Mouse (Mus musculus) forebrain, postnatal 0 days (tissue): ENCODE data around the gene Pla2g4e. TPM values are rescaled to one million over a fixed set of nuclear protein-coding genes. Genes with fewer than 3 reads are reported as not detected.

ENCODE experiments used
- ATAC-seq: fragments of 200-750 bp; cut with Nextera tagmentation; 2 replicates; pipeline ENCODE4 v1.8.0; 2017; ENCODE audit warnings: mild to moderate bottlenecking, moderate library complexity
- DNase-seq: peaks from one replicate; pipeline ENCODE4 v3.0.0-alpha.2; 2015
- H3K27ac ChIP-seq: fragments of 300-500 bp; sonication (generic); 2 replicates; pipeline ENCODE4 v1.5.1; 2014; ENCODE audit warnings: low read depth, mild to moderate bottlenecking, antibody characterized with exemption, low read length, moderate library complexity, mixed read lengths
- H3K27me3 ChIP-seq: fragments of 300-500 bp; sonication (generic); 2 replicates; pipeline ENCODE4 v1.6.1; 2014; ENCODE audit warnings: mild to moderate bottlenecking, low read length, mixed read lengths; ENCODE audit not compliant: insufficient read depth
- H3K36me3 ChIP-seq: fragments of 300-500 bp; sonication (generic); 2 replicates; pipeline ENCODE4 v1.6.1; 2014; ENCODE audit warnings: mild to moderate bottlenecking, moderate library complexity; ENCODE audit not compliant: insufficient read depth
- H3K4me1 ChIP-seq: fragments of 300-500 bp; sonication (generic); 2 replicates; pipeline ENCODE4 v1.6.1; 2014; ENCODE audit warnings: antibody characterized with exemption; ENCODE audit not compliant: insufficient read depth
- H3K4me2 ChIP-seq: fragments of 300-500 bp; sonication (generic); 2 replicates; pipeline ENCODE4 v1.6.1; 2014; ENCODE audit warnings: low read depth, mild to moderate bottlenecking, moderate library complexity
- H3K4me3 ChIP-seq: fragments of 300-500 bp; sonication (generic); 2 replicates; pipeline ENCODE4 v1.5.1; 2014; ENCODE audit warnings: low read depth, low read length, mixed read lengths
- H3K9ac ChIP-seq: fragments of 300-500 bp; sonication (generic); 2 replicates; pipeline ENCODE4 v1.6.1; 2014; ENCODE audit warnings: mild to moderate bottlenecking
- H3K9me3 ChIP-seq: fragments of 300-500 bp; sonication (generic); 2 replicates; pipeline ENCODE4 v1.6.1; 2016; ENCODE audit warnings: low read length
- CTCF ChIP-seq: sonication (generic); IDR thresholded peaks from 2 replicates; pipeline ENCODE4 v1.5.1; 2016; ENCODE audit warnings: antibody characterized with exemption, control low read depth, low read depth
- WGBS: fragments of 180-500 bp; shearing (Covaris S2); extraction: QIAGEN DNeasy Blood & Tissue Kit; methylation state at CpG from one replicate; pipeline ENCODE4 v1.1.7; 2014; 5-methylcytosine and 5-hydroxymethylcytosine counted together
- polyA plus RNA-seq: library from polyadenylated mRNA; unstranded; fragments of >200 nt; fragmentation: Nextera tagmentation; extraction: Ambion mirVana; gene quantifications from 2 replicates; pipeline ENCODE4 v1.2.1, GENCODE M21; 2015
- total RNA-seq: library from RNA; depleted of rRNA; stranded (reverse); fragments of >200 nt; gene quantifications from 2 replicates; pipeline ENCODE4 v1.2.3, GENCODE M21; 2014; rRNA removed

The Pla2g4e gene
- total and polyA plus RNA-seq, 2 experiments from 2014 or later = 6.6 to 13.1 TPM

DNA sequence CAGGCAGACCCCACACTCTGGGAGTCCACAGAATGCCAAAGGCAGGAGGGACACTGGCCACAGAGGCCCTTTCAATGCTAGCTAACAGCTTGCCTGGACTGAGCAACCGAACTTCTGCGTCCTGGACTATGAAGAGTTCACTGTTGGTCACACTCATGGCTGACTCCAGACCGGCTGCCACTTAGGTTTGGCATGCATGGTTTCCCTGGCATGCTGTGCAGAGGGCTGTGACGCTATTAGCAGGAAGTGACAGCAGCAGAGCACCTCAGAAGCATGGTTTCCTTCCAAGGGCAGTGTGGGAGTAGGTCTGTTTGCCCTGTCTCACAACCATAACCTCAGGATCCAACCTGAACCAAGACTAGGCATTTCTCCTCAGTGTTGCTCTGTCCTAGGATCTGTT is 118.7 kb downstream of the Pla2g4e start:
- H3K4me2 ChIP-seq = no peak overlapping the region
- no peaks in the 10 kb centered on the region for H3K9me3 ChIP-seq
- WGBS = 86% methylated on average over 4 of the region's 4 CpGs
- no peaks in the 10 kb centered on the region for H3K36me3 ChIP-seq
- no peak overlapping the region for H3K9ac ChIP-seq
- ATAC-seq (no peak), DNase-seq (no peak)
- no peaks in the 10 kb centered on the region for H3K27me3 ChIP-seq
- no peak overlapping the region for H3K4me3 ChIP-seq
- TF ChIP-seq CTCF = no peak
- H3K4me1 ChIP-seq = no peaks in the 10 kb centered on the region
- H3K27ac ChIP-seq = no peak overlapping the region

DNA sequence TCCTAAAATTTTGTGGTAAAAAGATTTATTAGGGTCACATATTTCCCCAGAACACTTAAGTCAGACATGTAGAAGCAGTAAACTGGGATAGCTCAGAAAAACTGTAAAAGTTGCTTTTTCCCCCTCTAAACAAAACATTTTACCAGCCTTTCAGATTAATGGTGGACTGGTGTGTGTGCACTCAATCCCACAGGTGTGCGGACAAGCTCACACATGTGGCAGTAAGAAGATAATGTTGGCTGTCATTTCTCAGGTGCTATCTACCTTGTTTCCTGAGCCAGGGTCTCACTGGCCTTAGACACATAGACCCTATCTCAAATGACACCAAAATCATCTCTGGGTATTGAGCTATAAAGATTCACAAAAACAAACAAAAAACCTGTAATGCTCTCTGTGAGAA is 119.7 kb downstream of the Pla2g4e start:
- Histone ChIP-seq H3K4me2 (no peak overlapping the region), H3K9ac (no peak overlapping the region), H3K36me3 (no peaks in the 10 kb centered on the region), H3K4me3 (no peak overlapping the region), H3K9me3 (no peaks in the 10 kb centered on the region), H3K27ac (no peak overlapping the region), H3K4me1 (no peaks in the 10 kb centered on the region), H3K27me3 (no peaks in the 10 kb centered on the region)
- no peak for TF ChIP-seq CTCF
- ATAC-seq = no peak
- no peak for DNase-seq
- 97% methylated on average over 1 of the region's 1 CpGs for WGBS

DNA sequence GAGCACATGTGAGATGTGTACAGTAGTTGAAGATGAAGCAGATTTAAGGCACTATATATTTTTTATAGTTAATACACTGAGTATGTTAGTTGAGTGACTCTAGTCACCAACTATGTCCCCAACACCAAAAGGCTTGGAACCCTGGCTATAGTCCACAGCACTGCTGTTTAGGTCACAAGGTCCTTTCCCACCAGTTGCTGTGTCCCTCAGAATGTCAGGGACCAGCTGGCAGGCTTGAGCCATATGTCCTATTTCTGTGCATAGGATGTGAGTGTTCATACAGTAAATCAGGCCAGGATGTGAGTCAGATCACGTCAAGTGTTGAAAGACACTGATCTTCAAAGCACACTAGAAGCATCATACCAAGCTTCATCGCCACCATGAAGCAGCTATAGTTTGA is 120.2 kb downstream of the Pla2g4e start:
- TF ChIP-seq CTCF = no peak
- no peak overlapping the region for H3K9ac ChIP-seq
- H3K36me3 ChIP-seq = no peaks in the 10 kb centered on the region
- no peaks in the 10 kb centered on the region for H3K9me3 ChIP-seq
- WGBS = 84% methylated on average over 2 of the region's 2 CpGs
- H3K4me2 ChIP-seq = no peak overlapping the region
- H3K27ac ChIP-seq = no peak overlapping the region
- no peak for DNase-seq
- ATAC-seq = no peak
- no peak overlapping the region for H3K4me3 ChIP-seq
- H3K27me3 ChIP-seq = no peaks in the 10 kb centered on the region
- no peaks in the 10 kb centered on the region for H3K4me1 ChIP-seq

DNA sequence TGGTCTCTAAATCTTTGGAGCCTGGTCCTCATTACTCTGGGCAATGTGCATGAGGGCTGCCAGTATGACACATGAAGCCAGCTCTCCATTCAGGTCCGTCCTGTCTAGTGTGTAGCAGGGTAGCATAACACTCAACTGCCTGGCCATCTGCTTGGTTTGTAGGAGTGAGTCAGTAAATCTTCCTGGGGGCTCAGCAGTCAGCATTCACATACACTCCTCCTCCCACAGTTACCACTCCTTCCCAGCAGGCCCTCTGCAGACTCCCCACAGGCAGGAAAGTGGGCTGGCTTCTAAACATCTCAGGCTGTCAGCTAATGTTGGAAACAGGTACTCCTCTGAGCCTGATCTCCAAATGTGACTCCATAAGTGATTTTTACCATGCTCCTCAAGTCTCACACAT is 121.0 kb downstream of the Pla2g4e start:
- Histone ChIP-seq H3K4me2 (no peak overlapping the region), H3K9me3 (no peaks in the 10 kb centered on the region), H3K36me3 (no peaks in the 10 kb centered on the region), H3K27me3 (no peaks in the 10 kb centered on the region), H3K4me3 (no peak overlapping the region), H3K27ac (no peak overlapping the region), H3K9ac (no peak overlapping the region), H3K4me1 (no peaks in the 10 kb centered on the region)
- ATAC-seq (no peak), DNase-seq (no peak)
- WGBS = 48% methylated on average over 1 of the region's 1 CpGs
- no peak for TF ChIP-seq CTCF

DNA sequence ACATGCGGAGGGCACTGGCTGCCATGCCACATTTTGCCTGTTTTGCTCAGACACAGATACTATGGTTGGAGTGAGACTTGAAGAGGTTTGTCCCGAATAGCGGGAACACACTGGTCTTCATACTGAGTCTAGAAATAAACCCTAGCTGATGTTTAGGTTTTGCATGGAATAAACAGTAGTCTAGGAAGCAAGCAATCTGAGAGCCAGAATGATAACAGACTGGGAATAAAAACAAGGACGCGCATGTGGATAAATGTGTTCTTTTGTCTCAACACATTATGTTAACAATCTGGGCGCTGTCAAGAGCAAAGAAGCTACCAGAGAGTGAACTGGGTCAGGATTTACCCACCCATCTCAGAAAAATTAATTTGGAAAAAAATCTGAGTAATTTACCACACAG is 122.2 kb downstream of the Pla2g4e start:
- H3K27ac ChIP-seq = no peak overlapping the region
- DNase-seq (no peak), ATAC-seq (no peak)
- TF ChIP-seq CTCF = no peak
- no peaks in the 10 kb centered on the region for H3K27me3 ChIP-seq
- H3K36me3 ChIP-seq = no peaks in the 10 kb centered on the region
- no peak overlapping the region for H3K4me2 ChIP-seq
- H3K9ac ChIP-seq = no peak overlapping the region
- H3K4me1 ChIP-seq = no peaks in the 10 kb centered on the region
- 79% methylated on average over 6 of the region's 6 CpGs for WGBS
- H3K9me3 ChIP-seq = no peaks in the 10 kb centered on the region
- H3K4me3 ChIP-seq = no peak overlapping the region

DNA sequence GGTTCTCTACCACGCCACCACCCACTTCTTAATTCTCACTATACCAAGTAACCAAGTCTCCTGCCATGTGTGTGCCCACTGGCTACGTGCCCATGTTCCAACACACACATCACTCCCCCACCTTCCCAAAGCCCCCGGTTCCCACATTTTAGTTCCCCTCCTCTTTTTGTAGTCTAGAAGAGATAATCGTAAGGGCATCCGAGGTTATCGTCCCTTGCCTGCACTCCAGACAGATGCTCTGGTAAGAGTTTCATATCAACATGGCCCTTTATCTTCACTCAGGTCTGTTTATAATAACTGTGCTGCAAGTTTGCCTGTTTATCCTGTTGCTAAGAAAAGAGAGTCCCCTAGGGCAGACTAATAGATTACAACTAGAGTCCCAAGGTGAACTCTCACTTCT is 127.8 kb downstream of the Pla2g4e start:
- DNase-seq (no peak), ATAC-seq (no peak)
- Histone ChIP-seq H3K9me3 (no peaks in the 10 kb centered on the region), H3K27me3 (no peaks in the 10 kb centered on the region), H3K4me2 (no peak overlapping the region), H3K4me3 (no peak overlapping the region), H3K4me1 (no peaks in the 10 kb centered on the region), H3K36me3 (no peaks in the 10 kb centered on the region), H3K27ac (no peak overlapping the region), H3K9ac (no peak overlapping the region)
- 91% methylated on average over 6 of the region's 6 CpGs for WGBS
- TF ChIP-seq CTCF = no peak

Other genes with a start within 250 kb of the Pla2g4e start
- gene Jmjd7, start 217.9 kb downstream of the Pla2g4e start, total RNA-seq = 12.7 and 14.6 TPM in 2 replicates
- gene Jmjd7, start 217.9 kb downstream of the Pla2g4e start, polyA plus RNA-seq = 16.4 and 16.9 TPM in 2 replicates
- gene Gm28042, start 217.8 kb downstream of the Pla2g4e start, total RNA-seq = 4.3 and 7.5 TPM in 2 replicates
- gene Gm28042, start 217.8 kb downstream of the Pla2g4e start, polyA plus RNA-seq = 0.72 and 1.2 TPM in 2 replicates
- gene Pla2g4b, start 211.9 kb downstream of the Pla2g4e start, total RNA-seq = 8.5 and 11.1 TPM in 2 replicates
- 0.13 and 0.48 TPM in 2 replicates for gene Pla2g4b, start 211.9 kb downstream of the Pla2g4e start, polyA plus RNA-seq
- 3.7 and 7.1 TPM in 2 replicates for gene Ehd4, start 90.7 kb downstream of the Pla2g4e start, total RNA-seq
- 11.2 and 16.1 TPM in 2 replicates for gene Ehd4, start 90.7 kb downstream of the Pla2g4e start, polyA plus RNA-seq
- 0.15 TPM in 1 of 2 replicates, not detected in the other for gene Pla2g4d, start 43.9 kb upstream of the Pla2g4e start, total RNA-seq
- gene Pla2g4d, start 43.9 kb upstream of the Pla2g4e start, polyA plus RNA-seq = 0.07 and 0.21 TPM in 2 replicates
- gene Pla2g4f, start 68.8 kb upstream of the Pla2g4e start, total RNA-seq = not detected in 2 replicates
- gene Pla2g4f, start 68.8 kb upstream of the Pla2g4e start, polyA plus RNA-seq = not detected in 2 replicates
- gene Vps39, start 107.8 kb upstream of the Pla2g4e start, total RNA-seq = 51.5 and 75.0 TPM in 2 replicates
- gene Vps39, start 107.8 kb upstream of the Pla2g4e start, polyA plus RNA-seq = 36.0 and 39.5 TPM in 2 replicates
- gene Ganc, start 158.6 kb upstream of the Pla2g4e start, total RNA-seq = 5.8 and 7.7 TPM in 2 replicates
- 5.2 and 6.9 TPM in 2 replicates for gene Ganc, start 158.6 kb upstream of the Pla2g4e start, polyA plus RNA-seq
- gene Tmem87a, start 158.8 kb upstream of the Pla2g4e start, total RNA-seq = 35.5 and 44.5 TPM in 2 replicates
- gene Tmem87a, start 158.8 kb upstream of the Pla2g4e start, polyA plus RNA-seq = 5.4 and 6.5 TPM in 2 replicates
- gene Capn3, start 210.7 kb upstream of the Pla2g4e start, total RNA-seq = 0.62 and 1.8 TPM in 2 replicates
- 0.82 and 1.7 TPM in 2 replicates for gene Capn3, start 210.7 kb upstream of the Pla2g4e start, polyA plus RNA-seq